Mouse (Mus musculus): ENCODE data around the gene Armcx1. TPM values are rescaled to one million over a fixed set of nuclear protein-coding genes. Genes with fewer than 3 reads are reported as not detected.

Gene Armcx1
- polyA plus RNA-seq (2012; rRNA removed) = 71.6 and 74.8 TPM in 2 replicates

DNA sequence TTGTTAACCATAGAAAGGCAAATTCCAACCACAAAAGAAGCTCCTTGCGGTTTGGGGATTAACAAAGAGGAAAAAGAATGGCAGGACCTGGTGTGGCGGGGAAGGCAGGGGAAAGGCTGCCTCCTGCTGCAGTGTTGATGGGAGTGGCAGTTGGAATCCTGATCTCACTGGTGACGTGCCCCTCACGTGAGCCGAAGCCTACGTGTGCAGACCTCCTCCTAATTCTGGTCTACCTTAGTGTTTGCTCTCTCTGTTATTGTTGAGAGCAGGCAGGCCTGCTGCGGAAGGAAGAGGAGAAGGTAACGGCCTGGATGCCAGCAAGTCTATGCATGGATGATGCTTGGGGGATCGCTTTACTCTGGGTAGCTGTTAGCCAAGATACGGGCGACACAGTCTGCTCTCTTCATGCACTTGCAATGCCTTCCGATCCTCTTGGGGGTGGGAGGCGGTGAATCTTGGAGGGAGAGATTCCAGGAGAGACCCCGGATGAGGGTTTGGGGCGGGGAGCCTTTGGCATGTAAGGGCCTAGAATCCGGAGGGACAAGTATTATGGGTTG is at the start of gene Armcx1:
Gene Armcx1 (plus strand): TSS at position 212 of the 557 bp plus-strand sequence.
- no peak for TF ChIP-seq CTCF (IDR thresholded peaks at IDR 0.05; ENCODE audit: extremely low read depth, insufficient read depth, low read length)
- peak; percentile 95 for TF ChIP-seq POLR2A (IDR thresholded peaks at IDR 0.05; ENCODE audit: extremely low read depth, insufficient read depth, low read length)
- Histone ChIP-seq H3K27ac (ENCODE audit: insufficient read depth, low read length) (0 out of 2 replicates have a peak within 1 kb of the TSS, but pooled peaks have one; percentile 89), H3K4me1 (ENCODE audit: control insufficient read depth, insufficient read depth, low read length) (no peaks in the 10 kb centered on the region), H3K4me3 (ENCODE audit: insufficient read depth, low read length) (peak within 1 kb of the TSS; percentile 81)

DNA sequence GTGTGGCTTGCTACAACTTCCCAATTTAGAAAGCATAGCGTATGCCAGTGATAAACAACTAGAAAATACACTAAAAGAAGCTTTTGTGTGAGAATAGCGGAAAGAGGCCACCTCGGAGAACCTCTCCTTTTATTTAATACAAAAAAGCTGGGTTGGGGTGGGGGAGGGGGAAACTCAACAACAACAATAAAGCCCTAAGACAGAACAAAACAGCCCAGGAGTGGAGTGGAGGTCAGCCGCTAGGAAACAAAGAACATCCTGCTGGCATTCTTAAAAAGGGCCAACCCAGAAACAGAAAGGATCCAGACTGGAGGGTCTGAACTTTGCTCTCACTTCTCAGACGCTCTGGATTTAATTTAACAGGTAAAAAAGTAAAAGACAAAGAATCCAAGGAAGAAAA is 42.7 kb upstream of the Armcx1 start:
- Histone ChIP-seq H3K27ac (ENCODE audit: insufficient read depth, low read length) (no peak overlapping the region), H3K4me3 (ENCODE audit: insufficient read depth, low read length) (no peak overlapping the region), H3K4me1 (ENCODE audit: control insufficient read depth, insufficient read depth, low read length) (no peaks in the 10 kb centered on the region)
- TF ChIP-seq CTCF (IDR thresholded peaks at IDR 0.05; ENCODE audit: extremely low read depth, insufficient read depth, low read length) = no peak
- TF ChIP-seq POLR2A (IDR thresholded peaks at IDR 0.05; ENCODE audit: extremely low read depth, insufficient read depth, low read length) = no peak

DNA sequence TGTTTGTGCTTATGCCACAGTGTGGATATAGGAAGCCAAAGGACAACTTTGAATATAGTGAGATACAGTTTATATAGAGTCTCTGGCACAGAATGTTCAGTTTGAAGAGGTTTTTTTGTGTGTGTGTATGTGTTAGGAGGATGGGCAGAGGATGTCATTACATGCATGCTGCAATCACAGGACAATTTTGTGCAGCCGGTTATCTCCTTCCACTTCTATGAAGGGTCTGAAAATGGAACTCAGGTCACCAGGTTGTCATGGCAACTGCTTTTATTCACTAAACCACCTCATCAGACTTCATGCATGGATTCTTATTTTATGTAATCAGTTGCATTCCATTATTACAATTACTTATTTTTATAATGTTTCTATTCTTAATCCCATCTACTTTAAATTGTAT is 41.8 kb upstream of the Armcx1 start:
- H3K4me3 ChIP-seq (ENCODE audit: insufficient read depth, low read length) = no peak overlapping the region
- no peaks in the 10 kb centered on the region for H3K4me1 ChIP-seq (ENCODE audit: control insufficient read depth, insufficient read depth, low read length)
- TF ChIP-seq CTCF (IDR thresholded peaks at IDR 0.05; ENCODE audit: extremely low read depth, insufficient read depth, low read length) (no peak), POLR2A (IDR thresholded peaks at IDR 0.05; ENCODE audit: extremely low read depth, insufficient read depth, low read length) (no peak)
- no peak overlapping the region for H3K27ac ChIP-seq (ENCODE audit: insufficient read depth, low read length)

DNA sequence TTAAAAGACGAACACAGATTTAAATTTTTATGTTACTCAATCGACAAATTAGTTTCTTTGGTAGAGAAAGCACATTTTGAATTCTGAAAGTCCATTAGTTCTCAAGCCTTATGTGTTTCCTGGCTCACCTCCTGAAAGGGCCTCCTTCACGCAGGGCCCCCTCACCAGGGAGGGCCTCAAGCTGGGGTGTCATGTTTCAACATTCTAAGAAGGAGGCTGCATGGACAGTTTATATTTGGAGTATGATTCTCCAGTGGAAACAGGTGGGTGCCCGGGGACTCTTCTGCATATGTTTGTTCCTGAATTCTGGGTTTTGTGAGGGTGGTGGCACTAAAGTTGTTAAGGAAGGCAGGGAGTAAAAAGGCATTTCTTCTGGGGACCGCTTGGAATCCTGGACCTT is 32.8 kb upstream of the Armcx1 start:
- Histone ChIP-seq H3K4me1 (ENCODE audit: control insufficient read depth, insufficient read depth, low read length) (peaks cover 1% of the 10 kb centered on the region; the same call in 1 of the 2 replicates), H3K27ac (ENCODE audit: insufficient read depth, low read length) (no peak overlapping the region), H3K4me3 (ENCODE audit: insufficient read depth, low read length) (no peak overlapping the region)
- TF ChIP-seq POLR2A (IDR thresholded peaks at IDR 0.05; ENCODE audit: extremely low read depth, insufficient read depth, low read length) (no peak), CTCF (IDR thresholded peaks at IDR 0.05; ENCODE audit: extremely low read depth, insufficient read depth, low read length) (no peak)

DNA sequence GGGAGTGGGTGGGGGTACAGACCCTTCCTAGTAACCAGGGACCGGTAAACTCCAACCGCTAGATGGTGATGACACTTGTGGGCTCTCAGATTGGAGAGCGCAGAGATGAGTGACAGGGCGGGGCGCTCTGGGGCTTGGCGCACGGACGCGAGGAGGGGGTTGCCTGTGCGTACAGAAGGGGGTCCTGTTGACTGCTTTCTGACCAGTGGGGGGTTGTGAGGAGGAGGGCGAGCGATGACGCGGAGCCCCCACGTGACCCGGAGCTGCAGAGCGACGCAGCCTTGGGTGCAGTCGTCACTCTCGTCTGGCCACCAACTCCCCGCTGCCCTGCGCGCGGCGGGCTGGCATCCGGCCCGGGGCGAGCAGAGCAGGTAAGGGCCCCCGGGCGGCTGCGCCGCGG is 31.5 kb upstream of the Armcx1 start, which contains the start of gene Armcx4:
Gene Armcx4 (plus strand): TSS at position 253 of the 400 bp plus-strand sequence.
- TF ChIP-seq CTCF (IDR thresholded peaks at IDR 0.05; ENCODE audit: extremely low read depth, insufficient read depth, low read length) (no peak), POLR2A (IDR thresholded peaks at IDR 0.05; ENCODE audit: extremely low read depth, insufficient read depth, low read length) (peak; percentile 54; the same call in 1 of the 2 replicates)
- Histone ChIP-seq H3K27ac (ENCODE audit: insufficient read depth, low read length) (peak within 1 kb of the TSS; percentile 59; the same call in 1 of the 2 replicates), H3K4me1 (ENCODE audit: control insufficient read depth, insufficient read depth, low read length) (peaks cover 1% of the 10 kb centered on the region; the same call in 1 of the 2 replicates), H3K4me3 (ENCODE audit: insufficient read depth, low read length) (peak within 1 kb of the TSS; percentile 52)

DNA sequence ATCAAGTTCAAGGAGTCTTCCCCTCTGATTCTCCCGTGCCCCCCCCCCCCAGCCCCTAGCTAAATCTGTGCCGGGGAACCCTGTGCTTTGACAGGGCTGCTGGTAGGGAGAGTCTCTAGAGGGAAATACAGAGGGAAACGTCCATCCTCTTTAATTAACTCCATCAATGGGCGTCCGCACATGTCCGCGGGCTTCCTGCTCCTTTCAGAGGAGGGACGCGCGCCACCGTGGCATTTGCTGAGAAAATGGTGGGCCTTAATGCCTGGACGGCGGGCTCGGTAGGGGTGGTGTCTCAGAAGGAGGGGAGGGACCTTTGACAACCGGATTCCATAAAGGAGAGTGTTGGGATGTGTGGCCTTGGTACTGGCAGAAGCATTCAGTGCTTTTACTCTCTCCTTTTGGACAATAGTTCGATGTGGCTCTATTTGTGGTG is 31.0 kb upstream of the Armcx1 start:
- TF ChIP-seq POLR2A (IDR thresholded peaks at IDR 0.05; ENCODE audit: extremely low read depth, insufficient read depth, low read length) (no peak), CTCF (IDR thresholded peaks at IDR 0.05; ENCODE audit: extremely low read depth, insufficient read depth, low read length) (no peak)
- peak overlapping the region; percentile 52 for H3K4me3 ChIP-seq (ENCODE audit: insufficient read depth, low read length)
- H3K4me1 ChIP-seq (ENCODE audit: control insufficient read depth, insufficient read depth, low read length) = peaks cover 1% of the 10 kb centered on the region; the same call in 1 of the 2 replicates
- peak overlapping the region; percentile 59; the same call in 1 of the 2 replicates for H3K27ac ChIP-seq (ENCODE audit: insufficient read depth, low read length)

DNA sequence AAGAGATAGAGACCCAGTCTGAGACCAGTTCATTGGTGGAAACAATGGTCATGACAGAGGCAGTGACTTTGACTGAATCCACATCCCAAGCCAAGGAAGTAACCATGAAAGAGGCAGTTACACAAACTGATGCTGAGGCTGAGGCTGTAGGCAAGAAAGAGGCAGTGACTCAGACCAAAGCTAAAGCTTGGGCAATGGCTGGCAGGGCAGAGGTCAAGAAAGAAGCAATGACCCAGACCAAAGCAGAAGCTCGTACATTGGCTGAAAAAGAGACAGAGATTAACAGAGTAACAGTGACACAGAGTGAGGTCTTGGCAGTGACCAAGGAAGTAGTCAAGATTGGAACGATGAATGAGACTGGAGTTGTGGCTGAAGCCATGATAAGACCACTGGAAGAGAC is 28.1 kb upstream of the Armcx1 start:
- peaks cover 1% of the 10 kb centered on the region; the same call in 1 of the 2 replicates for H3K4me1 ChIP-seq (ENCODE audit: control insufficient read depth, insufficient read depth, low read length)
- no peak for TF ChIP-seq POLR2A (IDR thresholded peaks at IDR 0.05; ENCODE audit: extremely low read depth, insufficient read depth, low read length)
- no peak for TF ChIP-seq CTCF (IDR thresholded peaks at IDR 0.05; ENCODE audit: extremely low read depth, insufficient read depth, low read length)

DNA sequence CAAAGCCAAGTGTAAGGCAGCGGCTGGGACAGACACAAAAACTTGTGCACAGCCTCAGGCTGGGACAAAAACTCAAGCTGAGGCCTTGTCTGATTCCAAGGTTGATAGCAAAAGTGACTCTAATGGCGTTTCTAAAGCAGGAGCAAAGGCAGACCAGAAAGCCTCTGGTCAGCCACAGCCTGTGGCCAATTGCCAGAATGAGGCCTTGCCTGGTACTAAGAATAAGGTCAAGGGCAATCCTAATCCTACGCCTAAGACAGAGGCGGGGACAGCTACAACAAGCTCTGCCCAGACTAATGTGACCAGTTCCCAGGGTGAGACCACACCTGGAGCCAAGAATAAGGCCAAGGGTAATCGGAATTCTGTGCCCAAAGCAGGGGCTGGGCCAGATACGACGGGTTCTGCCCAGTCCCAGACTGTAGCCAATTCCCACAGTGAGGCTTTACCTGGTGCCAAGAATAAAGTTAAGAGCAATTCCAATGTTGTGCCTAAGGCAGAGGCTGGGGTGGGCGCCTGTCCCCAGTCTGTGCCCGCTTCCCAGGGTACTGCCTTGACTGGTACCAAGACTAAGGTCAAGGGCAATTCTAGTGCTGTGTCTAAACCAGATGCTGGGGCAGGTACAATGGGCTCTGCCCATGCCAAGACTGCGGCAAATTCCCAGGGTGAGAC is 26.8 kb upstream of the Armcx1 start:
- TF ChIP-seq POLR2A (IDR thresholded peaks at IDR 0.05; ENCODE audit: extremely low read depth, insufficient read depth, low read length) (no peak), CTCF (IDR thresholded peaks at IDR 0.05; ENCODE audit: extremely low read depth, insufficient read depth, low read length) (no peak)
- Histone ChIP-seq H3K4me1 (ENCODE audit: control insufficient read depth, insufficient read depth, low read length) (0 out of 2 replicates have a peak, but pooled peaks cover 1% of the 10 kb centered on the region), H3K4me3 (ENCODE audit: insufficient read depth, low read length) (no peak overlapping the region), H3K27ac (ENCODE audit: insufficient read depth, low read length) (no peak overlapping the region)

More for the DNA sequence above, 28.1 kb upstream of the Armcx1 start:
- no peak overlapping the region for H3K4me3 ChIP-seq (ENCODE audit: insufficient read depth, low read length)
- H3K27ac ChIP-seq (ENCODE audit: insufficient read depth, low read length) = no peak overlapping the region

DNA sequence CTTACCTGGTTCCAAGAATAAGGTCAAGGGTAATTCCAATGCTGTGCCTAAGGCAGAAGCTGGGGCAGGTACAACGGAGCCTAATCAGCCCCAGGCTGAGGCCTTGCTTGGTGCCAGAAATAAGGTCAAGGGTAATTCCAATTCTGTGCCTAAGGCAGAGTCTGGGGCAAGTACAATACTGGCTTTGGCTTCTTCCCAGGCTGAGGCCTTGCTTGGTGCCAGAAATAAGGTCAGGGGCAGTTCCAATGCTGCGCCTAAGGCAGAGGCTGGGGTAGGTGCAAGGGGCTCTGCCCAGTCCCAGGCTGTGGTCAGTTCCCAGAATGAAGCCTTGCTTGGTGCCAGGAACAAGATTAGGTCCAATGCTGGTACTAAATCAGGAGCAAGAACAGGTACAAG is 26.2 kb upstream of the Armcx1 start:
- Histone ChIP-seq H3K4me1 (ENCODE audit: control insufficient read depth, insufficient read depth, low read length) (0 out of 2 replicates have a peak, but pooled peaks cover 1% of the 10 kb centered on the region), H3K27ac (ENCODE audit: insufficient read depth, low read length) (no peak overlapping the region), H3K4me3 (ENCODE audit: insufficient read depth, low read length) (no peak overlapping the region)
- TF ChIP-seq CTCF (IDR thresholded peaks at IDR 0.05; ENCODE audit: extremely low read depth, insufficient read depth, low read length) = no peak
- TF ChIP-seq POLR2A (IDR thresholded peaks at IDR 0.05; ENCODE audit: extremely low read depth, insufficient read depth, low read length) = no peak

Data from cortical plate, adult 2 months (tissue).